Mouse (Mus musculus) T-helper 1 cell (primary cell): Measurements from ENCODE around the gene Arglu1.

ENCODE experiments used
- in situ Hi-C: fragments of 300-600 bp; cut with MboI, MseI; formaldehyde crosslinking; loops from one replicate; pipeline ENCODE4 v1.15.1; 2025; ENCODE audit warnings: high pct_unique_total_duplicates

The Arglu1 gene

GRCm38 (mm10) chr8:8659503-8660306 lies 30.6 kb downstream of the Arglu1 start:
- in situ Hi-C loops: no loop called here

DNA sequence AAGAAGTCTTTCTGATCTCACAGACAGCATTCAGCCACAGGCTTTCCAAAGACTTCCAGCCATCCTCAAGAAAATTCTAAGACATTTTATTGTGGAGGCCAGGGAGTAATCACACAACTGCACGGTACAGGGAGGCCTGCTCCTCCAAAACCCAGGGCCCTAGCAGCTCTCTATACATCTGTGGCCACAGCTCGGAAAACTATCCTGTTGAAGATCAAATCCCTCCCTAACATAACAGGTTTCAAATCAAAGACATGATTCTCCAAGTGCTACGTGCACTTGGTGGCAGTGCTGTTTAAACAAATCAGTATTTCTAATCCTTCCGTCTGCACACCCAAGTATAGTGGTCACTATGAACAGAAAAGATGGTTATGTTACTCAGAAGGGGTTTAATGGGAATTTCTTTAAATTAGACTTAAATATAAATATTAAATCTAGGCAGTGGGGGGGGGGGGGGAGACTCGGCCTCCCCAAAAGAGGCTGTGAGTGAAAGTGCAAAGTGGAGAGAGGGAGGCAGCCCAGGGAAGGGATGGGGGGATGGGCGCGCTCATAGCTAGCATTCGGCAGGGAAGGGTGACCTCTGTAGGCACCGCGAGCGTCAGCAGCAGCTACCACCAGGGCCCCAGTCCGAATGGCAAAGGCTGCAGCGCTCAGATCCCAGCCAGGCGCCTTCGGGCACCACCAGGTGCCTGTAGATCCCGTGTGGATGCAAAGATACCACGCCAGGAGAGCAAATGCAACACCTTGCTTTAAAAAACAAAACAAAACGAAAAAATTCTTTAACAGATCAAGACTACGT lies 31.7 kb downstream of the Arglu1 start:
- in situ Hi-C loops: no loop called here

GRCm38 (mm10) chr8:8657692-8658355 lies 32.5 kb downstream of the Arglu1 start:
- in situ Hi-C loops: no loop called here

GRCm38 (mm10) chr8:8656578-8657441 lies 33.5 kb downstream of the Arglu1 start:
- in situ Hi-C loops: no loop called here

GRCm38 (mm10) chr8:8655346-8656340 lies 34.7 kb downstream of the Arglu1 start:
- in situ Hi-C loops: no loop called here

DNA sequence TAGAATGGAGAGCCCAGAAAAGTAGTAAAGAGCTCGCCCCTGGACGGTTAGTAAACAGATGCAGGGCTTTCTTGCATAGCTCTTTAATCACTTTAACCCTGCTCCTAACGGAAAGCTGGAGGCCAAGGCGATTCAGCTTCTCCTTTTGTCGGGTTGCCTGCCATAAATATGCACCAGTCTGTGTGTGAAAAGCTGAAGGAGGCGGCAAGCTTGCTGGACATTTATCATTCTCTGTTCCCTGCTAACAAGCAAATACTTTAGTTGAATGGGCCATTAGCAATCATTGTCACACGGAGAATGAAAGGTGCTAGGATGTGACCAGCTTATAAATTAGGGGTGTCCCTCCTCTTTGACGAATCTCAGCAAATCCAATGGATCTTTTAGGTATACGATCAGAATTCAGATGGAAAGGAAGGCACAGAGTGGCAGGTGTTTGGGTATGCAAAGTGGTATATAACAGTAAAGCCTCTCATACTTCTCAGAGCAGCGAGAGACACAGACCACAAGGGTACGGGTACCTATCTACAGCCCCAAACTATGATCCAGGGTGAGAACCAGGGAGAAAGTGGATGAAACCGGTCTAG lies 36.3 kb downstream of the Arglu1 start:
- in situ Hi-C loops: no loop called here

GRCm38 (mm10) chr8:8653343-8653742 lies 37.0 kb downstream of the Arglu1 start:
- in situ Hi-C loops: no loop called here

DNA sequence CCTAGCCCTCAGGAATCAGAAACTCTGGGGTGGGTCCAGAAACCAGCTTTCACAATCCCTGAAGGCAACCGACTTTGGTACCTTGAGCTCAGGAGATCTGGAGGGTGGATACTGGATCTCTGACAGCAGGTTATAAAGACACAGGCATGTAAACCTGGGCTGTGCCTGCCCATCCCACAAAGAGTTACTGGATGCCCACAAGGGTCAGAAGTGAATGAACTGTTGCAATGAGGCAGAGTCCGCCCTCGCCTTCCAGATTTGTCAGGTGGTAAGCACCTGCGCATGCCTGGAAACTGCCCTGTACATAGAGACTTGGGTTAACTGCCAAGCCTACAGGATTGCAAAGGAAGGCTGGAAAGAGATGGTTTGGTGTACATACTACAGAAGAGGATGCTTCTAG lies 37.9 kb downstream of the Arglu1 start:
- in situ Hi-C loops: no loop called here

- in situ Hi-C loops: no loop called here
Measured at GRCm38 (mm10) chr8:8649944-8650343, 40.4 kb downstream of the Arglu1 start.

DNA sequence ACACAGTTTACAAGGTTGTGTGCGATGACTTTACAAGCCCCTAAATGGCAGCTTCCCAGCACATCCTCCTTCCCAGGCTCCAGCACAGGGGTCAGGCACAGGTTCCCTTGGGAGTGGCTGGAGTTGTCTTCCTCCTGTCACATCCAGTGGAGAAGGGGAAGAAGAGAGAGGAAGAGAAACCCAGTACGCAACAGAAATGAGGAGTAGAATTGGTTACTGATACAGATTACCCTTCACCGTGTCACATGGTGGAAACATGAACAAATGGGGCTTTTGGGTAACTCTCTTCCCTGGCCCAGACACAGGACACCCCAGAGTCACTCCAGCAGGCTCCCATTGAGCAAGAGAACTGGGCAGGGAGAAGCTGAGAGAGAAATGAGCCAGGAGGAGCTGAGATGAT lies 40.8 kb downstream of the Arglu1 start:
- in situ Hi-C loops: no loop called here

GRCm38 (mm10) chr8:8648686-8649085 lies 41.6 kb downstream of the Arglu1 start:
- in situ Hi-C loops: no loop called here

DNA sequence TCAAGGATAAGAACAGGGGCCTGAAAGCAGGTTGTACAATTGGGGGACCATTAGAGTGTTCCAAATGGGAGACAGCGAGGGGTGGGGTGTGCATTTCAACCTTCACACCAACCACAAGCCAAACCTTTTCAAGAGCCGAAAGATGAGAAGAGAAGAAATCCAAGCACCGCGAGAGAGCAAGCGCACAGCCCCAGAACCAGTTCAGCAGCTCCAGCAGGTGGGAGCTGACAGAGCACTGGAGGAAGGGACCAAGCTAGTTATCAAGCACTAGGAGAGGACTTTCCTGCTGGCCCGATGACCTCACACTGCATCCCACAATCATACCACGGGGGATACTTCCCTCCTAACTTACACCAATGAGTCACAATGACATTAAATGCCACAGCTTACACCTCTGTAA lies 42.5 kb downstream of the Arglu1 start:
- in situ Hi-C loops: no loop called here

DNA sequence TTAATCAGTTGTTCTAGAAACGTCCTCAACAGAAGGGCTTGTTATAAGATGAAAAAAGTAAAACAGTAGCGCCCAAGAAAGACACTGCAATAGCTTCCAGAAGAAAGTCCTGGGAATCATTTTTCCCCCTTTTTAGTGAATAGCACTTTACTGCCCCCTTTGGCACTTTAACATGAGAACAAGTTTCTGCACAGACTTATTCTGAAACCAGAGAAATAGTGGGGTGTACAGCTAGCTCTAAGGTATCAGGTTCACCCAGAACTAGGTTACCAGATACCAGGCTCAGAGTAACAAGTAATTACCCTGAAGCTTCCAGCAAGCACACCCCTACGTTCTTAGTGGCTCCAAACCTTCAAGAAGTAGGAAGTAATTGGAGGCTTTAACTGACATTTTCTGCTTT lies 43.0 kb downstream of the Arglu1 start:
- in situ Hi-C loops: no loop called here

GRCm38 (mm10) chr8:8644160-8644915 lies 46.0 kb downstream of the Arglu1 start:
- in situ Hi-C loops: no loop called here

- in situ Hi-C loops: no loop called here
Measured at GRCm38 (mm10) chr8:8640264-8640588, 50.1 kb downstream of the Arglu1 start.

DNA sequence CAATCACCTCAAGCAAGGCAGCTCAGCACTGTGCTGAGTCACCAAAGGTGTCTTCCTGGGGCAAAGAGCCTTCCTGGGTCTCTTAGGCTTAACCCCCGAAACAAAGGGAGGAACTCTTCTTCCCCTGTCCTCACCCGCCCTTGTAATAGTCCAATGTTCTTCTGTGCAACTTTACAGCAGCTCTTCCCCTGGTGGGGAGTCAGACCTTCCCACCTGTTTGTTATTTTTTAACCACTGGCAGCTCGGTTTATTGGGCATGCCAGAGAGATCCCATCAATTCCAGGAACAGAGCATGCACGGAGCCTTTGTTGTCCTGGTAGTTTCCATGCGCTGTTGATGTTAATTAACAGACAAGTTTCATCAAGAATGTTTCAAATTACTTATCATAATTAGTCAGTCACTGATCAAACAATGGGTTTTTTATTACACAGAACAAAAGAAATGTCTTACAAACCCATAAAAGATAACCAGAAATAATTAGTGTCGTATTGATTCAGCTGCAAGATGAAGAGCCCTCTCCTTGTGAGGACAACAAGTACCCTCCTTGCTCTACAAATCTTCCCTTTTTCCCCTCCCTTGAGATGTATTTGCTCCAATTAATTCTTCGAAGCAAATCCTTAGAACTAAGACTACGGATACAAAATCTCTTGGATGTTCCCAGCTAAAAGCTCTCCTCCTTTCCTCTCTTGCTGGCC lies 50.6 kb downstream of the Arglu1 start:
- in situ Hi-C loops: no loop called here

- in situ Hi-C loops: no loop called here
Measured at GRCm38 (mm10) chr8:8631394-8631793, 58.9 kb downstream of the Arglu1 start.

DNA sequence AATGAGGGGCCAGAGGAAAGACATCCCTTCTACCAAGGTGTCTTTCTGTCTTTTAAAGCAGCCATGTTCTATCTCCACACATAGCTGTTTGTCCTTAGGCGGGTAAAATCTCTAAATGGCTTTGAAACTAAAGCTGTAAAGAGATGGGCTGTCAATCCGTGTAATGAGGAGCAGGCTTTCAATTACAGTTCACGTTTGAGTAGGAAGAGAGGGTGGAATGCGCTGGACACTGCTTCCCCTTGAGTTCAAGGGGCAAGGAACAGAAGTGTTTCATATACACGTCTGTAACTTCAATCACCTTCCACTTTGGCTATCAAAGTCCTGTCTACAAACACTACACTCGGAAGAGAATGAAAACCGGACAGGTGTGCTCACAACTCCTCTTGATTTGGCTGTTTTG lies 66.3 kb downstream of the Arglu1 start:
- in situ Hi-C loops: no loop called here

- in situ Hi-C loops: no loop called here
Measured at GRCm38 (mm10) chr8:8623486-8623885, 66.8 kb downstream of the Arglu1 start.
